Mouse (Mus musculus) gastrocnemius, postnatal 14 days (tissue): ENCODE measurements at regions not wholly inside any gene's neighbourhood (a gene's known extent, or its start where the extent isn't known, plus 50 kb on each side); places are given as distances from the start of the nearest gene placed in this dataset.

Experiments
- DNase-seq: peaks from one replicate; pipeline ENCODE4 v3.0.0; 2021; ENCODE audit warnings: mixed read lengths
- intact Hi-C: fragments of 180-260 bp; cut with DNase I; formaldehyde crosslinking; loops from one replicate; pipeline ENCODE4 v1.15.1; 2025; ENCODE audit warnings: low total_unique reads

GRCm38 (mm10) chr16:5418462-5419197 is 162.8 kb upstream of the Eef2kmt start:
- no peak for DNase-seq

GRCm38 (mm10) chr16:5415310-5415709 is 159.5 kb upstream of the Eef2kmt start:
- intact Hi-C loops, result no loop called here
- no peak for DNase-seq

More at GRCm38 (mm10) chr16:5418462-5419197, 162.8 kb upstream of the Eef2kmt start:
- intact Hi-C loops, result no loop called here

- intact Hi-C loops, result no loop called here
- DNase-seq, result no peak
Measured at GRCm38 (mm10) chr16:5411819-5412385, 156.1 kb upstream of the Eef2kmt start.

- intact Hi-C loops, result loop anchor here (5.0 kb wide), 1 partner anchor 99 kb away; no protein-coding TSS in a partner anchor
- DNase-seq, result peak; percentile 72
Measured at GRCm38 (mm10) chr16:5406711-5407110, 150.9 kb upstream of the Eef2kmt start.

GRCm38 (mm10) chr16:5393336-5393735 is 137.6 kb upstream of the Eef2kmt start:
- intact Hi-C loops, result no loop called here
- DNase-seq, result no peak

- intact Hi-C loops, result no loop called here
- no peak for DNase-seq
Measured at GRCm38 (mm10) chr16:5382930-5383329, 127.1 kb upstream of the Eef2kmt start.

- intact Hi-C loops, result no loop called here
- peak; percentile 25 for DNase-seq
Measured at GRCm38 (mm10) chr16:5382228-5382884, 126.6 kb upstream of the Eef2kmt start.

- DNase-seq, result no peak
- intact Hi-C loops, result no loop called here
Measured at GRCm38 (mm10) chr16:5380626-5381025, 124.8 kb upstream of the Eef2kmt start.

- intact Hi-C loops, result no loop called here
- no peak for DNase-seq
Measured at GRCm38 (mm10) chr16:5377001-5377400, 121.2 kb upstream of the Eef2kmt start.

GRCm38 (mm10) chr16:5374818-5375605 is 119.2 kb upstream of the Eef2kmt start:
- no peak for DNase-seq
- intact Hi-C loops, result no loop called here

GRCm38 (mm10) chr16:5371175-5371893 is 115.6 kb upstream of the Eef2kmt start:
- no peak for DNase-seq
- intact Hi-C loops, result no loop called here

- intact Hi-C loops, result no loop called here
Measured at GRCm38 (mm10) chr16:5370496-5370895, 114.7 kb upstream of the Eef2kmt start.

GRCm38 (mm10) chr16:5368897-5369558 is 113.2 kb upstream of the Eef2kmt start:
- no peak for DNase-seq

More at GRCm38 (mm10) chr16:5370496-5370895, 114.7 kb upstream of the Eef2kmt start:
- no peak for DNase-seq

GRCm38 (mm10) chr16:5368357-5368756 is 112.6 kb upstream of the Eef2kmt start:
- intact Hi-C loops, result no loop called here
- no peak for DNase-seq

More at GRCm38 (mm10) chr16:5368897-5369558, 113.2 kb upstream of the Eef2kmt start:
- intact Hi-C loops, result no loop called here

GRCm38 (mm10) chr16:5367581-5368119 is 111.9 kb upstream of the Eef2kmt start:
- intact Hi-C loops, result no loop called here
- DNase-seq, result no peak

GRCm38 (mm10) chr16:5366021-5366420 is 110.2 kb upstream of the Eef2kmt start:
- intact Hi-C loops, result no loop called here
- DNase-seq, result no peak

GRCm38 (mm10) chr16:5363007-5363570 is 107.3 kb upstream of the Eef2kmt start:
- intact Hi-C loops, result no loop called here
- no peak for DNase-seq

GRCm38 (mm10) chr16:5359193-5359592 is 103.4 kb upstream of the Eef2kmt start:
- intact Hi-C loops, result no loop called here
- DNase-seq, result no peak
